Mouse (Mus musculus) neural tube, embryonic 12.5 days (tissue): ENCODE data around the gene Serpinb6b. TPM values are rescaled to one million over a fixed set of nuclear protein-coding genes. Genes with fewer than 3 reads are reported as not detected.

Source experiments
- ATAC-seq: fragments of 200-750 bp; cut with Nextera tagmentation; 2 replicates; pipeline ENCODE4 v1.8.0; 2017; ENCODE audit warnings: low read depth, mild to moderate bottlenecking, moderate TSS enrichment, moderate library complexity; ENCODE audit not compliant: low FRiP score
- H3K27ac ChIP-seq: fragments of 300-500 bp; sonication (generic); 2 replicates; pipeline ENCODE4 v1.5.1; 2016
- H3K27me3 ChIP-seq: fragments of 300-500 bp; sonication (generic); replicated peaks from 2 replicates; pipeline ENCODE4 v1.6.1; 2016; ENCODE audit warnings: mild to moderate bottlenecking
- H3K36me3 ChIP-seq: fragments of 300-500 bp; sonication (generic); 2 replicates; pipeline ENCODE4 v1.6.1; 2016; ENCODE audit warnings: mild to moderate bottlenecking
- H3K4me1 ChIP-seq: fragments of 300-500 bp; sonication (generic); 2 replicates; pipeline ENCODE4 v1.6.1; 2016
- H3K4me2 ChIP-seq: fragments of 300-500 bp; sonication (generic); replicated peaks from 2 replicates; pipeline ENCODE4 v1.6.1; 2016; ENCODE audit warnings: mild to moderate bottlenecking
- H3K4me3 ChIP-seq: fragments of 300-500 bp; sonication (generic); 2 replicates; pipeline ENCODE4 v1.5.1; 2016
- H3K9ac ChIP-seq: fragments of 300-500 bp; sonication (generic); 2 replicates; pipeline ENCODE4 v1.6.1; 2016; ENCODE audit warnings: mild to moderate bottlenecking
- H3K9me3 ChIP-seq: fragments of 300-500 bp; sonication (generic); 2 replicates; pipeline ENCODE4 v1.6.1; 2016; ENCODE audit warnings: mild to moderate bottlenecking
- WGBS: fragments of 180-500 bp; shearing (Covaris S2); methylation state at CpG from one replicate; pipeline ENCODE4 v1.1.7; 2016; 5-methylcytosine and 5-hydroxymethylcytosine counted together
- polyA plus RNA-seq: library from polyadenylated mRNA; unstranded; fragments of >200 nt; fragmentation: Nextera tagmentation; extraction: Ambion mirVana; gene quantifications from 2 replicates; pipeline ENCODE4 v1.2.1, GENCODE M21; 2016

The Serpinb6b gene
- polyA plus RNA-seq, 1 experiment from 2014 or later = 0.32 TPM

GRCm38 (mm10) chr13:32993152-32993893 is 28.3 kb downstream of the Serpinb6b start:
- 70% methylated on average over 10 of the region's 10 CpGs for WGBS
- no peak for ATAC-seq

GRCm38 (mm10) chr13:32993894-32994242 is 28.9 kb downstream of the Serpinb6b start:
- ATAC-seq = no peak
- Histone ChIP-seq H3K36me3 (no peaks in the 10 kb centered on the region), H3K4me1 (no peaks in the 10 kb centered on the region), H3K27ac (no peak overlapping the region), H3K4me2 (no peak overlapping the region), H3K9ac (no peak overlapping the region), H3K27me3 (no peaks in the 10 kb centered on the region), H3K4me3 (no peak overlapping the region), H3K9me3 (no peaks in the 10 kb centered on the region)
- 72% methylated on average over 2 of the region's 2 CpGs for WGBS

More at GRCm38 (mm10) chr13:32993152-32993893, 28.3 kb downstream of the Serpinb6b start:
- no peaks in the 10 kb centered on the region for H3K4me1 ChIP-seq
- no peak overlapping the region for H3K4me3 ChIP-seq
- H3K27ac ChIP-seq = no peak overlapping the region
- no peaks in the 10 kb centered on the region for H3K27me3 ChIP-seq
- H3K9ac ChIP-seq = no peak overlapping the region
- no peaks in the 10 kb centered on the region for H3K9me3 ChIP-seq
- no peaks in the 10 kb centered on the region for H3K36me3 ChIP-seq
- H3K4me2 ChIP-seq = no peak overlapping the region

GRCm38 (mm10) chr13:32995051-32995450 is 30.0 kb downstream of the Serpinb6b start:
- no peak for ATAC-seq
- H3K9me3 ChIP-seq = no peaks in the 10 kb centered on the region
- H3K4me2 ChIP-seq = no peak overlapping the region
- H3K4me1 ChIP-seq = no peaks in the 10 kb centered on the region
- H3K9ac ChIP-seq = no peak overlapping the region
- no peak overlapping the region for H3K27ac ChIP-seq
- H3K4me3 ChIP-seq = no peak overlapping the region
- H3K27me3 ChIP-seq = no peaks in the 10 kb centered on the region
- H3K36me3 ChIP-seq = no peaks in the 10 kb centered on the region
- 77% methylated on average over 4 of the region's 4 CpGs for WGBS

GRCm38 (mm10) chr13:33001341-33001740 is 36.3 kb downstream of the Serpinb6b start:
- Histone ChIP-seq H3K36me3 (no peaks in the 10 kb centered on the region), H3K9ac (no peak overlapping the region), H3K4me1 (0 out of 2 replicates have a peak, but pooled peaks cover 5% of the 10 kb centered on the region), H3K4me2 (no peak overlapping the region), H3K27ac (no peak overlapping the region), H3K27me3 (no peaks in the 10 kb centered on the region), H3K4me3 (no peak overlapping the region), H3K9me3 (no peaks in the 10 kb centered on the region)
- whole genome bisulfite sequencing = 87% methylated on average over 5 of the region's 5 CpGs
- ATAC-seq = no peak

DNA sequence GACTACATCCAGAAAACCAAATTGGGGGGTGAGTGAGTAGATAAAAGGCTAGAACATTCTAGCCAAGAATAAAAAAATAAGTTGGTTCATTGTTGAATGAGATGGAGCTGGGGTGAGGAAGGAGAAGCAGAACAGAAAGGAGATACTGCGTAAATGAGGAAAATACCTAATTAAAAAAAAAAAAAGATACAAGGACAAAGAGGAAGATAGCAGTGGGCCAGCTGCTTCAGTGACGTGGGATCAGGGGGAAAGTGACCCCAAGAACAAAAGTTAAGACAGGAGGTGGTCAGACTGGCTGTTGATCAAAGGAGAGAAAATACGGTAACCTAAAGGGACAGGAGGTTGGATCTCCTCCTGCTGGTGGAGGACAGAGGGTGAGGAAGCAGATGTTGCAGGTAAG is 37.9 kb downstream of the Serpinb6b start, which contains the start of gene Serpinb9:
Gene Serpinb9, plus strand, starts transcription at position 301 of the 400 bp plus-strand sequence.
- Histone ChIP-seq H3K9me3 (no peaks in the 10 kb centered on the region), H3K36me3 (no peaks in the 10 kb centered on the region), H3K4me2 (peak within 1 kb of the TSS; percentile 48), H3K4me3 (no peak within 1 kb of the TSS), H3K27me3 (no peaks in the 10 kb centered on the region), H3K27ac (no peak within 1 kb of the TSS), H3K4me1 (0 out of 2 replicates have a peak, but pooled peaks cover 5% of the 10 kb centered on the region), H3K9ac (no peak within 1 kb of the TSS)
- WGBS = 85% methylated on average over 3 of the region's 3 CpGs
- ATAC-seq = no peak

DNA sequence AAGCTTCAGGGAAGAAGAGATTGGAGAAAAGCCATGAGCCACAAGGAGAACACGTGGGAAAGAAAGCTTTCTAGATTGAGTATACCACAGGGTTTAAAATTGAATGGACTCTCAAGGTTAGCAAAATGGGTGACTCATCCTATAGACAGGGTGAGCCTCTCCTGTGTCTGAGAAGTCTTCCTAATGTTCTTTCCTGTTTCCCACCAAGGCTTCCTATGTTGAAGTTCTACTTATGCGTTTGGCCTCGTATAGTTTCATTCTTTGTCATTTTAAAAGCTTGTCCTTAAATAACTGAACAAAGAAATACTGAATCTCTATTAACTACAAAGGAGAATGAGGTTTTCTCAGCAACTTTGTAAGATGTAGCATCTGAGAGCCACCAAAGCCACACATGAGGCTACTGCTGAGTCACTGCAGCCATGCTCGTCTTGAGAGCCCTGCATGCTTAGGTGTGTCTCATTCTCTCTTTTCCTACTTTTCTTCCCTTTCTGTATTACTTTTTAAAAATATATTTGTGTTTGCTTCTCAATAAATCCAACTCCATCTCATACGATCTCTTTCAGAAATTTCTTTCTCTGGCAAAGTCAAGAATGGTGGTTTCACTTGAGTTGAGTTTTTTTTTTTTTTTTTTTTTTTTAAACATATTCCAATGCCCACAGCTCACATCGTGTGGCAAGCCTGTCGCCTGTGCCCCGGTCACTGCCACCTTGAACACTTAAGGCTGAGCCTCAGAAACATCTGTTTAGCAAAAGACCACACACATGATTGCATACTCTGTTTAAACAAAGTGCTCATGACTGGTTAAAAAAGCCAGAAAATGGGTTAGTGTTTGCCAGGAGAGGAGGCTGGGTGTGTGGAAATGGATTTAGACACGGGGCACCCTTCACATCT is 38.8 kb downstream of the Serpinb6b start:
- ATAC-seq = no peak
- WGBS = 73% methylated on average over 9 of the region's 9 CpGs

GRCm38 (mm10) chr13:33004414-33005105 is 39.6 kb downstream of the Serpinb6b start:
- H3K27ac ChIP-seq = no peak overlapping the region

More for the DNA sequence above, 38.8 kb downstream of the Serpinb6b start:
- H3K27me3 ChIP-seq = no peaks in the 10 kb centered on the region
- peak overlapping the region; percentile 48 for H3K4me2 ChIP-seq
- H3K27ac ChIP-seq = no peak overlapping the region
- no peaks in the 10 kb centered on the region for H3K36me3 ChIP-seq
- 0 out of 2 replicates have a peak, but pooled peaks cover 5% of the 10 kb centered on the region for H3K4me1 ChIP-seq
- peak overlapping the region; percentile 20 for H3K4me3 ChIP-seq
- H3K9ac ChIP-seq = no peak overlapping the region
- no peaks in the 10 kb centered on the region for H3K9me3 ChIP-seq

DNA sequence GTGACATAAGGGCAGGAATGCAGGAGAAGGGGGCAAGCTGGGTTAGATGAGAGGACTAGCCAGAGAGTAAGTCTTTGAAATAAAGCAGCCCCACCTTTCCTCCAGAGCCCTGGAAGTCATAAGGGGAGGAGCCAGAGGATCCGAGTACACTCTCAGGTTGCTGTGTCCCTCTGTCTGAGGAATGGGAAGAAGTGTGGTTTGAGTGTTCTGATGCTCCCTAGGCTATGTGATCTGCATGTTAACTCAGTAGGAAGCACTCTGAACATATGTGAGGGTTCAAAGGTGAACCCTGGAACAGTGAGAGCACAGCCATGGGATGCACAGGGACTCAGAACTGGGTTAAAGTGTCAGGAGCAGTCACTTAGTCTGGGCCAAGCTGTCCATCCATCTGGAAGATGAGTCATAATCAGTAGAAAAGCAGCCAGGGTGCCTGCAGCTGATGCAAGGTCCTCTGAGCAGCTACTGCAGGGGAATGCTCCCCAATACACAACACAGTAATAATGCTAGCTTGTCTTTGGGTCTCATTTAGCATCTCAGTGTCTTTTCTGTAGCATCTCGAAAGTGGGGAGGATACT is 40.6 kb downstream of the Serpinb6b start:
- WGBS = 61% methylated on average over 2 of the region's 2 CpGs
- Histone ChIP-seq H3K27me3 (no peaks in the 10 kb centered on the region), H3K36me3 (no peaks in the 10 kb centered on the region)

More at GRCm38 (mm10) chr13:33004414-33005105, 39.6 kb downstream of the Serpinb6b start:
- Histone ChIP-seq H3K27me3 (no peaks in the 10 kb centered on the region), H3K9me3 (no peaks in the 10 kb centered on the region), H3K4me3 (peak overlapping the region; percentile 20), H3K9ac (0 out of 2 replicates have a peak overlapping the region, but pooled peaks have one; percentile 35), H3K4me2 (peak overlapping the region; percentile 48), H3K4me1 (0 out of 2 replicates have a peak, but pooled peaks cover 5% of the 10 kb centered on the region), H3K36me3 (no peaks in the 10 kb centered on the region)
- WGBS = 26% methylated on average over 12 of the region's 12 CpGs
- ATAC-seq = peak; percentile 81

DNA sequence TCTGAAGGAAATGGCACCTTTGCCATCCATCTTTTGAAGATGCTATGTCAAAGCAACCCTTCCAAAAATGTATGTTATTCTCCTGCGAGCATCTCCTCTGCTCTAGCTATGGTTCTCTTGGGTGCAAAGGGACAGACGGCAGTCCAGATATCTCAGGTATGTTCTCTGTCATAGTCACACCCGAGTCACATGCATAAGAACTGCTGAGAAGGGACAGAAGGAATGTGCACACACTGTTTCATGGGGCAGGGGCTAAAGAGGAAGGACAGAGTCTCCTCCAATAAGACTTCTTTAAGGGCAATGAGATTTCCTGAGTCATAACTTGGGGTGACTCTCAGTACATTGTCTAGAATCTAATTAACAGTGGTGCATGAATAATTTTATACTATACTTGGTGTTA is 41.5 kb downstream of the Serpinb6b start:
- Histone ChIP-seq H3K27me3 (no peaks in the 10 kb centered on the region), H3K4me3 (no peak overlapping the region), H3K9ac (no peak overlapping the region), H3K4me2 (no peak overlapping the region), H3K27ac (no peak overlapping the region), H3K4me1 (0 out of 2 replicates have a peak, but pooled peaks cover 5% of the 10 kb centered on the region), H3K36me3 (no peaks in the 10 kb centered on the region), H3K9me3 (no peaks in the 10 kb centered on the region)
- ATAC-seq = no peak
- 90% methylated on average over 3 of the region's 3 CpGs for WGBS

More for the DNA sequence above, 40.6 kb downstream of the Serpinb6b start:
- H3K27ac ChIP-seq = no peak overlapping the region
- H3K9me3 ChIP-seq = no peaks in the 10 kb centered on the region
- ATAC-seq = no peak
- 0 out of 2 replicates have a peak, but pooled peaks cover 5% of the 10 kb centered on the region for H3K4me1 ChIP-seq
- no peak overlapping the region for H3K9ac ChIP-seq
- H3K4me2 ChIP-seq = no peak overlapping the region
- H3K4me3 ChIP-seq = no peak overlapping the region

DNA sequence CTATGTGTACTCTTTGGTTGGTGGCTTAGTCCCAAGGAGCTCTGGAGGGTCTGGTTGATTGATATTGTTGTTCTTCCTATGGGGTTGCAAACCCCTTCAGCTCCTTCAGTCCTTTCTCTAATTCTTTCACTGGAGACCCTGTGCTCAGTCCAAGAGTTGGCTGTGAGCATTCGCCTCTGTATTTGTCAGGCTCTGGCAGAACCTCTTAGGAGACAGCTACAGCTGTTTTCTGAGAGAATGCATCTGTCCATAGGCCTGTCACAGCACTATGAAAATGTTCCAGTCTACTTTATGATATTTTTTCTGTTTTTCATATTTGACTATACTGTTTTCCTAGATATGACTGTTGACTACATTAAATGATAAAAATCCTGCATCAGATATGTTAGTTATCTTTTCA is 47.4 kb downstream of the Serpinb6b start:
- 80% methylated on average over 1 of the region's 1 CpGs for WGBS
- Histone ChIP-seq H3K27me3 (no peaks in the 10 kb centered on the region), H3K9ac (no peak overlapping the region), H3K36me3 (no peaks in the 10 kb centered on the region), H3K4me1 (no peaks in the 10 kb centered on the region), H3K4me3 (no peak overlapping the region), H3K9me3 (no peaks in the 10 kb centered on the region), H3K4me2 (no peak overlapping the region), H3K27ac (no peak overlapping the region)
- no peak for ATAC-seq

DNA sequence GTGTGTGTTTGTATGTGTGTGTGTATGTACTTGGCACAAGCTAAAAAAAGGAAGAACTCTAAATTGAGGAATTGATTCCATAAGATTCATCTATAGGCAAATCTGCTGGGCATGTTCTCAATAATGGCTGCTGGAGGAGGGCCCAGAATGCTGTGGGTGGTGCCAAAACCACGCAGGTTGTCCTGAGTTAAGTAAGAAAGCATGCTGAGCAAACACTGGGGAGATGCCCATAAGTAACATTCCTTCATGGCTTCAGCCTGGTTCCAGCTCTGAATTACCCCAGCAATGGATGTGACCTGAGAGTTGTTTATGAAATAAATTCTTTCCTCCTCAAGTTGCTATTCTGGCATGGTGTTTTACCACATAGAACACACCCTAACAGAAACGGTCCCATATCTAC is 48.3 kb downstream of the Serpinb6b start:
- Histone ChIP-seq H3K36me3 (no peaks in the 10 kb centered on the region), H3K27ac (no peak overlapping the region), H3K4me2 (no peak overlapping the region), H3K9me3 (no peaks in the 10 kb centered on the region), H3K9ac (no peak overlapping the region), H3K4me3 (no peak overlapping the region), H3K27me3 (no peaks in the 10 kb centered on the region), H3K4me1 (no peaks in the 10 kb centered on the region)
- 70% methylated on average over 2 of the region's 2 CpGs for WGBS
- no peak for ATAC-seq
